Mouse (Mus musculus) forebrain, embryonic 15.5 days (tissue): ENCODE results near the gene Krtap28-10. TPM values are rescaled to one million over a fixed set of nuclear protein-coding genes. Genes with fewer than 3 reads are reported as not detected.

ENCODE experiments used
- ATAC-seq: fragments of 200-750 bp; cut with Nextera tagmentation; replicated peaks from 2 replicates; pipeline ENCODE4 v1.8.0; 2017; ENCODE audit warnings: mild to moderate bottlenecking, moderate TSS enrichment, moderate library complexity
- H3K27ac ChIP-seq: fragments of 300-500 bp; sonication (generic); replicated peaks from 2 replicates; pipeline ENCODE4 v1.5.1; 2015; ENCODE audit warnings: mild to moderate bottlenecking, inconsistent platforms
- H3K27me3 ChIP-seq: fragments of 300-500 bp; sonication (generic); 2 replicates; pipeline ENCODE4 v1.6.1; 2015; ENCODE audit warnings: inconsistent platforms
- H3K36me3 ChIP-seq: fragments of 300-500 bp; sonication (generic); 2 replicates; pipeline ENCODE4 v1.6.1; 2015; ENCODE audit warnings: mild to moderate bottlenecking, inconsistent platforms
- H3K4me1 ChIP-seq: fragments of 300-500 bp; sonication (generic); 2 replicates; pipeline ENCODE4 v1.6.1; 2015; ENCODE audit warnings: inconsistent platforms
- H3K4me2 ChIP-seq: fragments of 300-500 bp; sonication (generic); replicated peaks from 2 replicates; pipeline ENCODE4 v1.6.1; 2015; ENCODE audit warnings: mild to moderate bottlenecking, inconsistent platforms
- H3K4me3 ChIP-seq: fragments of 300-500 bp; sonication (generic); 2 replicates; pipeline ENCODE4 v1.5.1; 2015; ENCODE audit warnings: mild to moderate bottlenecking, inconsistent platforms
- H3K9ac ChIP-seq: fragments of 300-500 bp; sonication (generic); replicated peaks from 2 replicates; pipeline ENCODE4 v1.6.1; 2015; ENCODE audit warnings: mild to moderate bottlenecking, inconsistent platforms
- H3K9me3 ChIP-seq: fragments of 300-500 bp; sonication (generic); 2 replicates; pipeline ENCODE4 v1.6.1; 2016; ENCODE audit warnings: inconsistent platforms
- WGBS: fragments of 180-500 bp; shearing (Covaris S2); methylation state at CpG from one replicate; pipeline ENCODE4 v1.1.7; 2015; ENCODE audit warnings: mixed read lengths; 5-methylcytosine and 5-hydroxymethylcytosine counted together
- polyA plus RNA-seq: library from polyadenylated mRNA; unstranded; fragments of >200 nt; fragmentation: Nextera tagmentation; extraction: Ambion mirVana; gene quantifications from 2 replicates; pipeline ENCODE4 v1.2.1, GENCODE M21; 2015

Krtap28-10 gene
- polyA plus RNA-seq, 1 experiment from 2014 or later = not detected

DNA sequence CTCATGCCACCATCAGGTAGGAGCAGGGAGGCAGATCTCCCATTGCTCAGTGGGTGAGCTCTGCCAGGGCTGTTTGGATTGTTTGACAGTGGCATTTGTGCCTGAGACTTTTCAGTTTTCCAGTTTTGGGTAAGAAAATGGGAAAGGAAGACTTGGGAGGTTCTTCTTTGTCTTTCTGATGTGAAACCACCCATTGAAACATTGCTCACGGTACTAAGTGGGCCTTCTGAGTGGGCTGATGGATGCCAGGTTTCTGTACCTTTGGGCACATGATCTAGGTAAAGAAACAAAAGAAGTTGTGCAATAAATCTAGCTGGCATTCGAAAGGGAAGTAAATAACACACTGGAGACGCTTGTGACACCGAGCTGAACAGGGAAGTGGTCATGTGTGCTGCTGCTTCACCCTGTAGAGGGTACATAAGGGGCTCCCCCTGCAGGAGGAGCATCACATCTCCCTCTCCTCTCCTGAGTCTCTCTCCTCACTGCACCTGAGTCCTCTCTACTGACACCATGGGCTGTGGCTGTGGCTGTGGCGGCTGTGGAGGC, 2.7 kb upstream of the Krtap28-10 start, which contains the start of gene Gm47969:
Gene Gm47969, plus strand, starts transcription at position 51 of the 546 bp plus-strand sequence.
- no peak within 1 kb of the TSS for H3K27ac ChIP-seq
- ATAC-seq = no peak
- no peak within 1 kb of the TSS for H3K4me3 ChIP-seq
- WGBS = 85% methylated on average over 5 of the region's 5 CpGs
- no peaks in the 10 kb centered on the region for H3K27me3 ChIP-seq
- H3K36me3 ChIP-seq = no peaks in the 10 kb centered on the region
- H3K9me3 ChIP-seq = no peaks in the 10 kb centered on the region
- H3K4me2 ChIP-seq = no peak within 1 kb of the TSS
- H3K4me1 ChIP-seq = no peaks in the 10 kb centered on the region
- H3K9ac ChIP-seq = no peak within 1 kb of the TSS

DNA sequence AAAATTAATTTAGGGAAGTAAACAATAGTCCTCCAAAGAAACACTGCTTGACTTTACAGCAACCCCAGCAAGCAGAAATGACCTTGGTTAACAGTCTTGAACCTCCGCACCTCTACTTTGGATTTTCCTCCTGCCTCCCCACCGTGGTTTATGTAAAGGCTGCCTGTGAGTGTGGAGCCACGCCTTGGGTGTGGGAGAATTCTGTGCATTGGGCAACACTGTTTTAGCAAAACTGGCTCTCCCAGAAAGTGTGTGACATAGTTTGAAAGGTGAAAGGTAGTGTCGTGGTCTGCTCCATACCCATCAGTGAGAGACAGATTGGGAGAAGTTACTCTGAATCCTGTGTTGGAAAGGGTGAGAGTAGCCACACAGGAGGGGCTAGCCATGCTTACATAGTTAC, 3.2 kb downstream of the Krtap28-10 start:
- 74% methylated on average over 4 of the region's 4 CpGs for WGBS
- no peak overlapping the region for H3K9ac ChIP-seq
- peaks cover 11% of the 10 kb centered on the region for H3K4me1 ChIP-seq
- no peak overlapping the region for H3K4me2 ChIP-seq
- H3K27ac ChIP-seq = no peak overlapping the region
- no peaks in the 10 kb centered on the region for H3K36me3 ChIP-seq
- no peak overlapping the region for H3K4me3 ChIP-seq
- H3K9me3 ChIP-seq = no peaks in the 10 kb centered on the region
- no peaks in the 10 kb centered on the region for H3K27me3 ChIP-seq
- no peak for ATAC-seq

DNA sequence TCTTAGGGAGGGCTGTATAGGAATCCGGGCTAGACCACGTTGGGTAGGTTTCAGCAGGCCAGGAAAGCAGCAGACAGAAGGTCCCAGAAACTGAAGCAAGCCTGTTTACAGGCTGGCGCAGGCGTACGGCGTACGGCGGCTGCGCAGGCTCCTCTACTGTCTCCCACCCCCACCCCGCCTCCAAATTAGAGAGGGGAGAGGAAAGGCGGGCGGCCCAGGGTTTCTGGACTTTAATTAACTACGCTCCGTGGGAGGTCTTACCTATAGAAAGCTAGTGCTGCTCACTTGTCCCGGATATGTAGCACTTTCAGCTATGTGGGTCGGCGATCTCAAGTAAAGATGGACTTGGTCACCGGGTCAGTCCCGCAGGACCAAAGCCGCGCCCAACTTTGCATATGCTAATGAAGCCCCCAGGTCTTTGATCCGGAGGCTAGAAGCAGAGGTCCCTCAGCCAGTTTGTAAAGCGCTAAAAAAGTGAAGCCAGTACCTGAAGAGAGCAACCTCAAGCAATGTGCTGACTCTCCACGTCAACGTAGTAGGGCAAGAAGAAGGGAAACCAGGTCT, 4.1 kb downstream of the Krtap28-10 start, which contains the start of gene Slc19a3:
Gene Slc19a3, minus strand, starts transcription at position 340 of the 564 bp plus-strand sequence.
- no peaks in the 10 kb centered on the region for H3K9me3 ChIP-seq
- H3K36me3 ChIP-seq = no peaks in the 10 kb centered on the region
- H3K27ac ChIP-seq = 0 out of 2 replicates have a peak within 1 kb of the TSS, but pooled peaks have one; percentile 34
- no peaks in the 10 kb centered on the region for H3K27me3 ChIP-seq
- ATAC-seq = peak; percentile 96
- WGBS = under 1% methylated on average over 25 of the region's 25 CpGs
- H3K4me3 ChIP-seq = peak within 1 kb of the TSS; percentile 50
- peak within 1 kb of the TSS; percentile 83 for H3K4me2 ChIP-seq
- H3K9ac ChIP-seq = peak within 1 kb of the TSS; percentile 47
- H3K4me1 ChIP-seq = peaks cover 11% of the 10 kb centered on the region

DNA sequence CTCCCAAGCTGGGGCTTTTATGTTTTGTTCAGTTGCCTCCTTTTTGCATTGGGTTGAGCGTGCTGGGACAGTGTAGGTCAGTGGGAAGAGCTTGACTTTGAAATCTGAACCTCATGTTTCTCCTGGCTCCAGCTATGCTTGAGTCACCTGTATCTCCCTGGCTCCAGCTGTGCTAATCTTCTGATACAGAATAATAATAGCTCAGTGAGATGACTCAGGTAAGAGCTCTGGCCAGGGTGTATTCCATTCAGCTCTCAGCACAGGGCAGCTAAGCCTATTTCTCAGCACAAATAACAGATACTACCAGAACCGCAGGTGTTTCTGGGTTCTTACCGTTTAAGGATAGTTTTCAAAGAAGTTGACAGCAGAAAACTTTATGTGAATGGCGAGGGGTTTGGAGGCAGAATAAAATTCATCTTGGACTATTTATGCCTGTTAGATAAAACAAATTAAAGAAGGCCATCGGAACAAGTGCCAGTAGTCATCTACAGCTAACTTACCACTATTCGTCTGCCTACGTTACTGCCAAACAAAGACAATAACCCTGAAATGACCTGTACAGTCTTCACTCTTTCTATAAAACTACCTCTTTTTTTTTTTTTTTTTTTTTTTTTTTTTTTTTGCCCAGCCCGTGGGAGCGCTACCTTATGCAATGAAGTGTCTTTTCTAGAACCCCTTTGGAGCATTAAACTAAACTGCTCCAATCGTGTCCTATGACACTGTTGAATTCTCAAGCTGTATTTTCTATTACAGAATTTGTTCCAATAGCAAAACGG, 5.2 kb downstream of the Krtap28-10 start:
- Histone ChIP-seq H3K27ac (no peak overlapping the region), H3K4me3 (no peak overlapping the region), H3K4me2 (0 out of 2 replicates have a peak overlapping the region, but pooled peaks have one; percentile 83), H3K27me3 (no peaks in the 10 kb centered on the region), H3K9me3 (no peaks in the 10 kb centered on the region), H3K9ac (no peak overlapping the region), H3K4me1 (peaks cover 11% of the 10 kb centered on the region), H3K36me3 (no peaks in the 10 kb centered on the region)
- ATAC-seq = no peak
- 63% methylated on average over 11 of the region's 11 CpGs for WGBS

DNA sequence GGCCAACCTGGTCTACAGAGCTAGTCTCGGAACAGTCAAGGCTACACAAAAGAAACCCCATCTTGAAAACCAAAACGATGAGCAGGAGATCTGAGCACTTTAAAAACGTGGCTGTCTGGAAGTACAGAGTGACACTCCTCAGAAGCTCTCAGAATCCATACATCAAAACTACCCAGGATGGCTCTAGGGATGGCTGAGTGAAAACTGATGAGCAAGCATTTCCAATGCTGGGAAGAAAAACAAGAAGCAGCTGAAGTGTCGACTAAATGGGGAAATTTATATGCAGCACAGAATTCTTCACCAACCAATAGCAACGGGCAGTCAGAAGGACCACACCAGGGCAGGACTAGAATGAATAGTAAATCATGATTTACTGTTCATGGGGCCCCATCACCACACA, 7.8 kb downstream of the Krtap28-10 start:
- Histone ChIP-seq H3K9me3 (no peaks in the 10 kb centered on the region), H3K4me1 (peaks cover 11% of the 10 kb centered on the region), H3K9ac (no peak overlapping the region), H3K27me3 (no peaks in the 10 kb centered on the region), H3K27ac (no peak overlapping the region), H3K4me2 (no peak overlapping the region), H3K36me3 (no peaks in the 10 kb centered on the region), H3K4me3 (no peak overlapping the region)
- ATAC-seq = no peak
- 71% methylated on average over 5 of the region's 5 CpGs for WGBS

DNA sequence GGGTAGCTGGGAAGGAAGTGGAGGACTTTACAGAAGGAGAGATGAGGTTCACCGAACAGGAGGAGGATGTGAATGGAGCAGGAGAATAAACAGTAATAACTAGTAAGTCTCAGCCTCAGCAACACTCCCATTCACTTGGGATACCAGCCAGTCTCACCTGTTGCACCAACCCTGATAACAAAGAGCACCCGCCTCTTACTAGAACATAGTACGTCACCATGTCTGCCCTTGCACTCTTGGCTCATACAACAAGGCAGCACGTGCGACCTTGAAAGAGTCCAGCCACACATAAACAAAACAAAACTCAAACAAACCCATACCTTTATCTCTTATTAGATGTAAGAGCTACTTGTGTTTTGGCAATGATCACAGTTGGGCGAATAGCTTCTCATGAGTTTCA, 9.8 kb downstream of the Krtap28-10 start:
- 91% methylated on average over 6 of the region's 6 CpGs for WGBS
- Histone ChIP-seq H3K9me3 (no peaks in the 10 kb centered on the region), H3K4me2 (no peak overlapping the region), H3K9ac (no peak overlapping the region), H3K4me1 (peaks cover 1% of the 10 kb centered on the region), H3K27ac (no peak overlapping the region), H3K4me3 (no peak overlapping the region), H3K27me3 (no peaks in the 10 kb centered on the region), H3K36me3 (no peaks in the 10 kb centered on the region)
- no peak for ATAC-seq

DNA sequence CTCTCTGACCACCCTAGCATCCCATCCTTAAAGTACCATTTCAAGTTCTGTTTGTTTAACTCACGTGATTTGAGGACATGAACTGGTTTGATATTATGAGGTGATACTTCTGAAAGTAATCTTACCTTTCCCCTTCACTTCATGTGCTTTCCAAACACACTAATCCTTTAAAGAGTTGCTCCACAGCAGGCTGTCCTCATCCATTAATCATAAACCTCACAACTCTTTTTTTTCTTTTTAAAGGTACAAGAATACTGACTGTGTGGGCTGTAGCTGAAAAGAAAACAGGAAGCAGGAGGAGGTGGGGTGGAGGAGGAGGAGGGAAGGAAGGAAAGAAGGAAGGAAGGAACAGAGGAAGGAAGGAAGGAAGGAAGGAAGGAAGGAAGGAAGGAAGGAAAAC, 10.3 kb downstream of the Krtap28-10 start:
- H3K9ac ChIP-seq = no peak overlapping the region
- no peaks in the 10 kb centered on the region for H3K4me1 ChIP-seq
- no peak overlapping the region for H3K4me2 ChIP-seq
- no peaks in the 10 kb centered on the region for H3K36me3 ChIP-seq
- ATAC-seq = no peak
- H3K4me3 ChIP-seq = no peak overlapping the region
- H3K27ac ChIP-seq = no peak overlapping the region
- H3K27me3 ChIP-seq = no peaks in the 10 kb centered on the region
- WGBS = 52% methylated on average over 1 of the region's 1 CpGs
- H3K9me3 ChIP-seq = no peaks in the 10 kb centered on the region

DNA sequence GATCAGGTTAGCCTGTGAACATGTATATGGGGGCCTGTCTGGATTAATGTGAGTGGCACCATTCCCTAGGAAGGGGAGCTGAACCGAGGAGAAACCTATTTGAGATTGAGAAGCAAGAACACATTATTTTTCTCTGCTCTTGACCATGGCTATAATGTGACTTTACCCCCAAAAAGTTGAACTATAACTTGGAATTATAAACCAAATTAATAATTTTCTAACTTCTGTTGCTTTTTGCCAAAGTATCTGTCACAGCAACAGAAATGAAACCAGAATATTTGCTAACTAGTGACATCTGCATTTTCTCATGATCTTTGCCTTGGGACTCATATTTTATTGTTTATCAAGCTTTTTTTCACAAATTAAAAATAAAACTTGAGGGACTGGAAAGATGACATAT, 25.7 kb downstream of the Krtap28-10 start:
- Histone ChIP-seq H3K27me3 (no peaks in the 10 kb centered on the region), H3K36me3 (no peaks in the 10 kb centered on the region), H3K27ac (no peak overlapping the region), H3K4me3 (no peak overlapping the region), H3K9me3 (no peaks in the 10 kb centered on the region), H3K4me1 (no peaks in the 10 kb centered on the region), H3K4me2 (no peak overlapping the region), H3K9ac (no peak overlapping the region)
- WGBS = 70% methylated on average over 1 of the region's 1 CpGs
- ATAC-seq = no peak

DNA sequence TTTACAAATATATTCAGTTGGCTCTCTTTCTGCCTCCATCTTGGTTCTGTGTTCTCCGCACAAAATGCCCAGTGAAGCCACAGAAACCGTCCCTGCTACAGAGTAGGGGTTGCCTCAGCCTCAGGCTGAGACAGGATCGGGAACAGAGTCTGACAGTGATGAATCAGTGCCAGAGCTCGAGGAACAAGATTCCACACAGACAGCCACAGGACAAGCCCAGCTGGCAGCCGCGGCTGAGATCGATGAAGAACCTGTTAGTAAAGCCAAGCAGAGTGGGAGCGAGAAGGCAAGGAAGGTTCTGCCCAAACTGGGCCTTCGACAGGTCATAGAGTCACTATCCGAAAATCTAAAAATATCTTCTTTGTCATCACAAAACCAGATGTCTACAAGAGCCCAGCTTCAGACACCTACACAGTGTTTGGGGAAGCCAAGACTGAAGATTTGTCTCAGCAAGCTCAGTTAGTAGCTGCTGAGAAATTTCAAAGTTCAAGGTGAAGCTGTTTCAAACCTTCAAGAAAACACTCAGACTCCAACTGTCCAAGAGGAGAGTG, 26.9 kb downstream of the Krtap28-10 start:
- H3K27me3 ChIP-seq = no peaks in the 10 kb centered on the region
- H3K9ac ChIP-seq = no peak overlapping the region
- H3K27ac ChIP-seq = no peak overlapping the region
- H3K4me1 ChIP-seq = no peaks in the 10 kb centered on the region
- WGBS = 92% methylated on average over 10 of the region's 10 CpGs
- no peak overlapping the region for H3K4me3 ChIP-seq
- no peak for ATAC-seq
- no peaks in the 10 kb centered on the region for H3K9me3 ChIP-seq
- H3K36me3 ChIP-seq = no peaks in the 10 kb centered on the region
- no peak overlapping the region for H3K4me2 ChIP-seq

DNA sequence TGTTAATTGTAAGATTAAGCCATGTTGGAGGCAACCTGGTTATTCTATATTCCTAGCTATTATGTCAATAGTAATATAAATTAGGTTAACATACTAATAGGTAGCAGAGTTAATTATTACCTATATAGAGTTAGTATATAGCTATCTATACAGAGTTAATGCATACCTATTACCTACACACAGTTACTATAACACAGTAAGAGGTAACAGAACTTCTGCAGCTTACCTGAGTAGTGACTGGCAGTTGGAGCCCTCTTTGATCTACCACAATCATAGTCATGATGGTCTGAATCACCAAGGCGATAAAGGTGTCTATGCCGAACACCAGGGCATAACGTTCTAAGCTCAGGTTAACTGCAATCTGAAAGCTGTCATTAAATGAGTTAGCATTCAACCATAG, 27.8 kb downstream of the Krtap28-10 start:
- Histone ChIP-seq H3K27ac (no peak overlapping the region), H3K4me2 (no peak overlapping the region), H3K4me1 (no peaks in the 10 kb centered on the region), H3K9ac (no peak overlapping the region), H3K27me3 (no peaks in the 10 kb centered on the region), H3K9me3 (no peaks in the 10 kb centered on the region), H3K4me3 (no peak overlapping the region), H3K36me3 (no peaks in the 10 kb centered on the region)
- no peak for ATAC-seq
- 89% methylated on average over 3 of the region's 3 CpGs for WGBS

DNA sequence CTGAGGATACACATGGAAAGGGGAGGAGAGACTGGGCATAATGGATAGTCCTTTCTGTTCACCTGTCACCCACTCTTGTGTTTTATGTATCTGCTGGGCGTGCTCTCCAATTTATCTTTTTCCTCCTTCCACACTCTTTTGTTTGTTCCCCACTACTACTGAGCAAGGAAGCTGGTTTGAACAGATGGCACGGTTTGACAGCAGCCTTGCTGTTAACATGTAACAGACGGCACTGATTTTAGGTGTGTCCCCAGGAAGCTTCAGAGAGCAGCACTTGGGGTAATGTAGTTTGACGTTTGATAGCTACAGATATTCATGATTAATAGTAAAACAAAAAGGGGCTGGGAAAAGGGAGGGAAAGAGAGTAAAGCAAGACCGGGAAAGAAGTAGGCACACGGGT, 34.8 kb downstream of the Krtap28-10 start:
- Histone ChIP-seq H3K27ac (no peak overlapping the region), H3K9ac (no peak overlapping the region), H3K27me3 (no peaks in the 10 kb centered on the region), H3K4me1 (no peaks in the 10 kb centered on the region), H3K4me3 (no peak overlapping the region), H3K9me3 (no peaks in the 10 kb centered on the region), H3K4me2 (no peak overlapping the region), H3K36me3 (no peaks in the 10 kb centered on the region)
- peak; percentile 67; the same call in 1 of the 2 replicates for ATAC-seq
- 70% methylated on average over 6 of the region's 6 CpGs for WGBS
